13 mouse cellular contexts compared by ENCODE assay signal in the genomic region with DNA sequence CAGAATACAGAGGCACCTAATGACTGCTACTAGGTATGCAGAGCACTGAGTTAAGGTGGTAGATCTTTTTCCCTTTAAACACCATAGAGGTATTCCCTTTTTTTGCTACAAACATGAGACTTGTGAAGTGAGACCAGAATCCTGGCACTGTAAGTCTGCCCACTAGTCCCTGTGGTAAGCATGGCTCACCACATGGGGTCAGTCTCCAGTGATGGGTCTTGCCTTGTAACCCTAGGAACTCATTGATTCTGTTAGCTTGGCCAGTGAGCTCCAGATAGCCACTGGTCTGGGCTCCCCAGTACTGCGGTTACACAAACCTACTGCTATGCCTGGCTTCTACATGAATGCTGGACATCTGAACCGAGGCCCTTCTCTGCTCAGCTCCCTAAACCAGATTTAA. TPM values are rescaled to one million over a fixed set of nuclear protein-coding genes. Genes with fewer than 3 reads are reported as not detected.
DNase-seq lines count a peak whose midpoint lies in the region; TF ChIP-seq lines count a peak whose summit lies in the region.
"Had no signal": no experiment of that assay in that cellular context is flagged by ENCODE, and none has a peak within 500 bp of the region (broad histone marks: within the 10 kb centered on the region; RNA-seq: fewer than 3 reads in every experiment).

No protein-coding gene starts in this region.

- H3K4me3 ChIP-seq in gastrocnemius, adult 2 months = no peak overlapping the region
- no peak overlapping the region for H3K4me3 ChIP-seq in layer of hippocampus, adult 2 months
- no peak overlapping the region for H3K4me3 ChIP-seq in CH12.LX (replicated peaks in 1 of 3; ENCODE audit: low read depth in 2 of 3, low read length in 2 of 3, poor library complexity in 1 of 3)
- no peak overlapping the region for H3K4me3 ChIP-seq in cortical plate, adult 2 months (ENCODE audit: insufficient read depth, low read length)
- H3K4me3 ChIP-seq: embryonic facial prominence, embryonic 10.5 days had no signal

- DNase-seq in gastrocnemius, adult 2 months = no peak
- no peak for DNase-seq in gastrocnemius, adult 8-10 months (ENCODE audit: low spot score in 2 of 2)
- no peak for DNase-seq in layer of hippocampus, adult 2 months (ENCODE audit: low spot score in 2 of 2)
- DNase-seq in layer of hippocampus, adult 8-10 months (ENCODE audit: low spot score in 2 of 2) = no peak
- no peak for DNase-seq in CH12.LX (ENCODE audit: extremely low read depth)
- DNase-seq in testis, postnatal 14 days (ENCODE audit: low spot score) = no peak
- no peak for DNase-seq in layer of hippocampus, postnatal 14 days (ENCODE audit: low spot score in 2 of 2)
- DNase-seq: adrenal gland, postnatal 36 days; cerebellum, adult 11-12 months; heart, postnatal 4 days; lung, postnatal 4 days had no signal

- no peak overlapping the region for H3K9ac ChIP-seq in CH12.LX (ENCODE audit: insufficient read depth, low read depth)

- dilution Hi-C loops in CH12.LX (cut with MboI; ENCODE audit: extremely low pct_ligation_motif_present, extremely low pct_unique_long_range_greater_than_20kb, low sequenced_read_pairs) = no loop called here

- H3K27ac ChIP-seq in gastrocnemius, adult 2 months = no peak overlapping the region
- peak overlapping the region; percentile 79 for H3K27ac ChIP-seq in layer of hippocampus, adult 2 months
- no peak overlapping the region for H3K27ac ChIP-seq in CH12.LX (ENCODE audit: insufficient read depth, low read depth)
- 0 out of 2 replicates have a peak overlapping the region, but pooled peaks have one; percentile 0 for H3K27ac ChIP-seq in cortical plate, adult 2 months (ENCODE audit: insufficient read depth, low read length)
- H3K27ac ChIP-seq: embryonic facial prominence, embryonic 10.5 days had no signal

- peaks cover 0 to 28% of the 10 kb centered on the region in 2 experiments for H3K36me3 ChIP-seq in CH12.LX (replicated peaks in 1 of 2; ENCODE audit: control insufficient read depth in 1 of 2, insufficient read depth in 1 of 2, low read length in 1 of 2)

- no peak for TF ChIP-seq POLR2A in CH12.LX (IDR thresholded peaks at IDR 0.05; ENCODE audit: low read depth, low read length)
- TF ChIP-seq POLR2A in cortical plate, adult 2 months (IDR thresholded peaks at IDR 0.05; ENCODE audit: extremely low read depth, insufficient read depth, low read length) = no peak

- H3K4me2 ChIP-seq in CH12.LX (ENCODE audit: insufficient read depth, low read depth, poor library complexity, severe bottlenecking) = no peak overlapping the region

- no peaks in the 10 kb centered on the region for H3K27me3 ChIP-seq in CH12.LX (replicated peaks)

- peak; percentile 37; the same call in 1 of the 2 replicates for TF ChIP-seq CTCF in gastrocnemius, adult 2 months (IDR thresholded peaks at IDR 0.05)
- TF ChIP-seq CTCF in layer of hippocampus, adult 2 months (conservative IDR thresholded peaks at IDR 0.05) = peak; percentile 67
- peak in 1 of 2 experiments; percentile 58; a peak in 2 of 4 replicates for TF ChIP-seq CTCF in CH12.LX (conservative IDR thresholded peaks at IDR 0.05 in 1 of 2, IDR thresholded peaks at IDR 0.05 in 1 of 2; ENCODE audit: low read depth in 2 of 2, low read length in 2 of 2)
- TF ChIP-seq CTCF in cortical plate, adult 2 months (IDR thresholded peaks at IDR 0.05; ENCODE audit: extremely low read depth, insufficient read depth, low read length) = 0 out of 2 replicates have a peak, but pooled peaks have one; percentile 15

- in situ Hi-C loops in CH12.LX (cut with MboI; ENCODE audit: low pct_ligation_motif_present, low pct_unique_long_range_greater_than_20kb, low sequenced_read_pairs) = no loop called here

- no peaks in the 10 kb centered on the region for H3K79me2 ChIP-seq in CH12.LX (replicated peaks; ENCODE audit: control insufficient read depth, extremely low read depth, insufficient read depth, poor library complexity, severe bottlenecking)

- no peaks in the 10 kb centered on the region for H3K9me3 ChIP-seq in CH12.LX (replicated peaks; ENCODE audit: low read length)
- H3K9me3 ChIP-seq: embryonic facial prominence, embryonic 10.5 days had no signal

- intact Hi-C loops in gastrocnemius, adult 2 months (cut with DNase I) = no loop called here

- H3K4me1 ChIP-seq in CH12.LX (ENCODE audit: control insufficient read depth in 1 of 2, insufficient read depth in 2 of 2) = peaks cover 6 to 17% of the 10 kb centered on the region in 2 experiments
- H3K4me1 ChIP-seq in cortical plate, adult 2 months (ENCODE audit: control insufficient read depth, insufficient read depth, low read length) = peaks cover 3% of the 10 kb centered on the region; the same call in 1 of the 2 replicates
- H3K4me1 ChIP-seq: embryonic facial prominence, embryonic 10.5 days had no signal

- peak; percentile 43 for TF ChIP-seq RAD21 in CH12.LX (IDR thresholded peaks at IDR 0.05; ENCODE audit: low read depth, low read length)

- TF ChIP-seq EP300 in CH12.LX (IDR thresholded peaks at IDR 0.05; ENCODE audit: low read length) = no peak

TF ChIP-seq in CH12.LX, 34 proteins besides CTCF, POLR2A, EP300 and RAD21:
- TF ChIP-seq UBTF (IDR thresholded peaks at IDR 0.05; ENCODE audit: low read depth, low read length) = no peak
- peak; percentile 65 for TF ChIP-seq SMC3 (IDR thresholded peaks at IDR 0.05; ENCODE audit: low read depth, low read length)
- TF ChIP-seq SIN3A (IDR thresholded peaks at IDR 0.05; ENCODE audit: low read length) = no peak

RNA-seq across cellular contexts. Expression of a gene that starts 45.8 kb away (rescaled TPM):
- total RNA-seq in gastrocnemius, adult 2 months (2021) = 1 to 10 TPM in 1 of 2 experiments, under 1 TPM in 1; 0.92 to 1.4 TPM
- total RNA-seq in gastrocnemius, adult 8-10 months (2022) = 1 to 10 TPM in 3 of 4 experiments, under 1 TPM in 1; 0.83 to 1.3 (median 1.1) TPM
- 1 to 10 TPM; 8.2 to 8.6 TPM for total RNA-seq in layer of hippocampus, adult 2 months (2021)
- total RNA-seq in layer of hippocampus, adult 8-10 months (2022) = 1 to 10 TPM; 7.4 to 8.9 (median 8.1) TPM
- total RNA-seq in CH12.LX (2012; rRNA removed) = 20.0 and 21.1 TPM in 2 replicates
- 31.3 and 37.1 TPM in 2 replicates for total RNA-seq in CH12.LX (2014; rRNA removed)
- 30.3 and 37.7 TPM in 2 replicates for polyA plus RNA-seq in CH12.LX (2012; ENCODE audit: insufficient read length, low read depth)
- 3.9 and 4.6 TPM in 2 replicates for polyA plus RNA-seq in cortical plate, adult 2 months (2012; rRNA removed)
- 1 to 10 TPM; 8.1 to 9.0 TPM for total RNA-seq in layer of hippocampus, postnatal 14 days (2021)

Comparison
In these comparisons a context has a peak if more than half of its experiments do, and no peak if none do; other contexts are left out.
1. H3K27ac ChIP-seq: peak in layer of hippocampus, adult 2 months (single experiment) and cortical plate, adult 2 months (single experiment); none in gastrocnemius, adult 2 months (single experiment) and CH12.LX (single experiment).